Mouse (Mus musculus) gastrocnemius, adult 2 months (tissue): ENCODE measurements around the gene Ech1. TPM values are rescaled to one million over a fixed set of nuclear protein-coding genes. Genes with fewer than 3 reads are reported as not detected.
A peak's percentile ranks its signal among the peaks of the same experiment; 100 is the strongest.

Experiments used
- DNase-seq: peaks from one replicate; pipeline ENCODE4 v3.0.0; 2022
- H3K27ac ChIP-seq: fragments of 200-600 bp; 2 replicates; pipeline ENCODE4 v1.8.1; 2022; ENCODE audit warnings: mild to moderate bottlenecking
- H3K4me3 ChIP-seq: fragments of 200-600 bp; 2 replicates; pipeline ENCODE4 v1.8.1; 2022; ENCODE audit warnings: mild to moderate bottlenecking, moderate library complexity
- CTCF ChIP-seq: fragments of 200-600 bp; IDR thresholded peaks from 2 replicates; pipeline ENCODE4 v1.8.1; 2022; ENCODE audit warnings: antibody characterized with exemption, mild to moderate bottlenecking, moderate library complexity
- intact Hi-C: fragments of 180-260 bp; cut with DNase I; formaldehyde crosslinking; loops from one replicate; pipeline ENCODE4 v1.15.1; 2025
- total RNA-seq, 2 experiments: library from RNA; stranded (reverse); gene quantifications; 2 replicates each; pipeline ENCODE4 v1.2.3; 2021

The Ech1 gene
- total RNA-seq, 2 experiments from 2014 or later, result 173 to 338 TPM

DNA sequence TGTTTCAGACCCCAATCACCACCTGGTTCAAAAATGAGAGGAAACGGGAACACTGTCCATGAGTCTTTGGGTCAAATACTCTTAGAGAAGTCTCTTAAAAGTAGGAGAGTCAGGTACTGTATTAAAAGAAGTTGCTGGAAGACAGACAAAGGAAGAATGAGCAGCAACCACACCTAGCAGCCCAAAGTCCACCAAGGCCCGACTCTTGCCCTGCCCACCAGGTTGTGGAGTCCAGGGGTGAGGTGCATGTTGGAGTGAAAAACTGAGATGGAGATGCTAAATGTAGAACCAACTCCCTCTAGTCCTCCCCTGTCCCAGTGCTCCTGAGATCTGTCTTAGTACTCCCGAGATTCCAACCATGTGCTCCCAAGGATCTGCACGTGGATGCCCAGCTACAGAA lies 25.6 kb downstream of the Ech1 start:
- intact Hi-C loops, result no loop called here
- TF ChIP-seq CTCF, result no peak
- Histone ChIP-seq H3K27ac (no peak overlapping the region), H3K4me3 (no peak overlapping the region)
- no peak for DNase-seq

DNA sequence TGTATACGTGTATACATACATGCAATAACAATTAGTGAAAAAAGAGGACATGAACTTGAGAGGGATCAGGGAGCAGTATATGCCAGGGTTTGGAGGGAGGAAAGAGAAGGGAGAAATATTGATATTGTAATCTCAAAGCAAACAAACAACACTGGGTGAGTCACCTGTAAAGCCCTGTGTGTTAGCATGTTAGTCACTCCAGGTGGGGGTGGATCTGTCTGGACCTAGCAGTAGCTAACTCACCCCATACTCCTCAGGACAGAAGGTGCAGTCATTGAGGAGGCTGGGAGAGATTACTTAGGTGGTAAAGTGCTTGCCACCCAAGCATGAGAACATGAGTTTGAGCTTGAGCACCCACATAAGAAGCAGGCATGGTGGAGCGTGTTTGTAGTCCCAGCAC lies 34.9 kb downstream of the Ech1 start:
- no peak overlapping the region for H3K4me3 ChIP-seq
- no peak overlapping the region for H3K27ac ChIP-seq
- intact Hi-C loops, result no loop called here
- no peak for DNase-seq
- TF ChIP-seq CTCF, result no peak

GRCm38 (mm10) chr7:28860898-28861297 lies 35.9 kb downstream of the Ech1 start:
- Histone ChIP-seq H3K27ac (no peak overlapping the region), H3K4me3 (no peak overlapping the region)
- DNase-seq, result no peak
- intact Hi-C loops, result no loop called here
- TF ChIP-seq CTCF, result peak; percentile 31

- Histone ChIP-seq H3K27ac (no peak overlapping the region), H3K4me3 (no peak overlapping the region)
- intact Hi-C loops, result no loop called here
- TF ChIP-seq CTCF, result no peak
- no peak for DNase-seq
Observed at GRCm38 (mm10) chr7:28862817-28863499, 37.9 kb downstream of the Ech1 start.

- H3K4me3 ChIP-seq, result no peak within 1 kb of the TSS
- H3K27ac ChIP-seq, result no peak within 1 kb of the TSS
- TF ChIP-seq CTCF, result no peak
- intact Hi-C loops, result no loop called here
- DNase-seq, result no peak
Observed at GRCm38 (mm10) chr7:28863540-28863939, 38.5 kb downstream of the Ech1 start, which contains the start of gene Lgals7. Lgals7 (plus strand) TSS chr7:28863853.

DNA sequence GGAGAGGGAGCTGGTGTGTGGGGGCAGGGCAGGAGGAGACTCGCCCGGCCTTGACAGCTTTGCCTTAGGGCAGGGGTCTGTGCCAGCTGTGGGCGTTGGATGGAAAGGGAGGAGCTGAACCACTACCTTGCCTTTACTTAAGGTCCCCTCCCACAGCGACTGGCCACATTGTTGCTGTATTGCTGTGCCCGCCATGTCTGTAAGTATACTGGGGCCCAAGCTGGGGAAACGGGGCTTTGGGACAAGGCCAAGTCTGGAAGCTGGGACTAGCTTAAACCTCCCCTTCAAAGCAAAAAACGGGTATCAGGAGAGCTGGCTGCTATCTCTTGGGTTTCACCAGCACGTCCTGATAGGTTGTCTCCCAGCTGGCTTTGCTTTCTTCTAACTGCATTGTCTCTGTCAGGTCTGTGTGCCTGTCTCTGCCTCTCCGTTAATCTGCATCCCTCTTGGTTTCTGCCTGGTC lies 39.3 kb downstream of the Ech1 start:
- no peak overlapping the region for H3K4me3 ChIP-seq
- intact Hi-C loops, result no loop called here
- no peak for TF ChIP-seq CTCF
- no peak overlapping the region for H3K27ac ChIP-seq
- no peak for DNase-seq

GRCm38 (mm10) chr7:28865481-28866300 lies 40.7 kb downstream of the Ech1 start:
- DNase-seq, result peak; percentile 85
- 0 out of 2 replicates have a peak, but pooled peaks have one; percentile 2 for TF ChIP-seq CTCF
- H3K27ac ChIP-seq, result peak overlapping the region; percentile 61
- intact Hi-C loops, result loop anchor here (1.0 to 5.0 kb wide), 2 partner anchors 38 to 64 kb away; partner anchors contain the start of gene Ech1
- H3K4me3 ChIP-seq, result peak overlapping the region; percentile 54

DNA sequence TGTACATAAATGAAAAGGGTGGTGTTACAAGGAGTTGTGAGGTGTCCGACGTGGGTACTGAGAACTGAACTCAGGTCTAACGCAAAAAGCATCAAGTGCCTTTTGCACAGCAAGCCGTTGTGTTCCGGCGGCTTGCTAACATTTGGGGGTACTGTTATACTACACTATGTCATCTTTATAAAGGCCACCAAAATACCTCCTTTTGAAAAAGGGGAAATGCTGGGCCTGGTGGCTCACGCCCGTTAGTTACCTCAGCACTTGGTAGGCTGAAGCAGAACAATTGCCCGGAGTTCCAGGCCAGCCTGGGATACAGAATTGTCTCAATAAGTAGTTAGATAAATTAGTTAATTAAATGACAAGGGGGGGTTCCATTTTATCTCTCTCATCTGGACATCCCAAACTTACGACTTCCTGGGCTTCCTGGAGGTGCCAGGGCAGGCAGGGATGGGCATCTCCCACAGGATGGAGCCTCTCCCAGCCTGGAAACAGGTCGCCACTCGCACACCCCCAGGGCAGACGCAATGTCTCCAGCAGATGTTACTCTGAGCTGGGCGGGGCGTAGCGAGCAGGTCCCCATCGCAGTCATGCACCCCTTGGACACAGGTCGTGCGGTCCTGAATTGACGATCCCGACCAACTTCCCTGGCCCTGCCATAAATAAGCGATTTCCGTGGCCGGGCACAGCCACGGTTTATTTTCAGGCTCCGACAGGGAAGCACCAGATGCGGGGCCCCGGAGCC lies 41.9 kb downstream of the Ech1 start:
- Histone ChIP-seq H3K4me3 (peak overlapping the region; percentile 68), H3K27ac (peak overlapping the region; percentile 87)
- intact Hi-C loops, result loop anchor here (1.0 to 5.0 kb wide), 3 partner anchors 40 to 87 kb away; partner anchors contain the start of gene Ech1
- no peak for TF ChIP-seq CTCF
- DNase-seq, result no peak

DNA sequence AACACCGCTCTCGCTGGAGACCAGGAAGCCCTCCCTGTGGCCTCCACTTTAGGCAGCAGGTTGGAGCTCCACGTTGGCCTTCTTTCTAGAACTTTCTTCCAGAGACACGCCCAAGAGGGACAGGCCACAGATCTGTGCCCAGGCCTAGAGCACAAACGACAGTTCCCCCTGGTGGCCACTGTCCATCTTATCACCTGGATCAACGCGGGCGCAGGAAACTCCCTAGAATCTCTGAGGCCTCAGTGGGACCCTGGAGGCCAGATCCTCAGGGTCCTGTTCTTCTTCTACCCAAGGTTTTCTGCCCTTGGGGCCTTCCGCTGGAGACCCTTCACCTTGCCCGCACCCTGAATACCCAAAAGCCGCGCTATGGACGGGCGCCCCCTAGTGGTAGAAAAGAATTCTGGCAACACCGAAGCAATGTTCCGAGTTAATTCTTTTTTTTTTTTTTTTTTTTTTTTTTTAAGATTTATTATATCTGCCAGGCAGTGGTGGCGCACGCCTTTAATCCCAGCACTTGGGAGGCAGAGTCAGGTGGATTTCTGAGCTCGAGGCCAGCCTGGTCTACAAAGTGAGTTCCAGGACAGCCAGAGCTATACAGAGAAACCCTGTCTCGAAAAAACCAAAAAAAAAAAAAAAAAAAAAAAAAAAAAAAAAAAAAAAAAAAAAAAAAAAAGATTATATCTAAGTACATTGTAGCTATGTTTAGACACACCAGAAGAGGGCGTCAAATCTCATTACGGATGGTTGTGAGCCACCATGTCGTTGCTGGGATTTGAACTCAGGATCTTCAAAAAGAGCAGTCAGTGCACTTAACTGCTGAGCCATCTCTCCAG lies 42.7 kb downstream of the Ech1 start:
- DNase-seq, result peak; percentile 84
- peak; percentile 78 for TF ChIP-seq CTCF
- Histone ChIP-seq H3K4me3 (peak overlapping the region; percentile 68), H3K27ac (peak overlapping the region; percentile 87)
- intact Hi-C loops, result loop anchor here (1.0 to 5.0 kb wide), 3 partner anchors 40 to 87 kb away; partner anchors contain the start of gene Ech1

GRCm38 (mm10) chr7:28870901-28871664 lies 46.1 kb downstream of the Ech1 start:
- H3K4me3 ChIP-seq, result no peak overlapping the region
- no peak for TF ChIP-seq CTCF
- intact Hi-C loops, result no loop called here
- no peak for DNase-seq
- no peak overlapping the region for H3K27ac ChIP-seq

DNA sequence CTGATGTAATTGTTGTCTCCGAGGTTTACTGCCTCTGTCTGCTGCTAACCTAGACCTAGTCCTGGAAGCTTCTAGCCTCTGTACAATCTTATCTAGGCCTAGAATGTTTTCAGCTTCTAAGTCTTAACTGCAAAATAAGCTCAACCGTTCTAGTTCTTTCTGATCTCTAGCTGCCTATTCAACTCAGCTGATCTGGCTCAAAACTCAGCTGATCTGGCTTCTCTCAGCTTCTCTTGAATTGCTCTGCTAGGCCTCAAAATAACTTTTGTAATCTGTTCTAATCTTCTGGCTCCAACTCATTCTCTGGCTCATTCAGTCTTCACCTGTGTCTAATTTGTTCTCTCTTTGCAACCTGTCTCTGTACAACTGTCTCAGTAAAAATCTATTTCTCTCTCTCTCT lies 49.5 kb downstream of the Ech1 start:
- no peak for DNase-seq
- Histone ChIP-seq H3K27ac (no peak overlapping the region), H3K4me3 (no peak overlapping the region)
- intact Hi-C loops, result no loop called here
- TF ChIP-seq CTCF, result no peak
